Mouse (Mus musculus) kidney, postnatal 25 days (tissue): ENCODE data around the gene Gramd2.
"Not testable (repeated sequence)": the region's sequence is repeated elsewhere in the genome, so short reads cannot be mapped to it uniquely, and the experiment has no call there.

Source experiments
- DNase-seq, 2 experiments: peaks; one replicate each; pipeline ENCODE4 v3.0.0; 2021; ENCODE audit warnings: mixed read lengths in 2 of 2

The Gramd2 gene

GRCm38 (mm10) chr9:59723791-59724442 is 44.0 kb downstream of the Gramd2 start:
- peak; percentile 90 to 93 for DNase-seq

- no peak for DNase-seq
Measured at GRCm38 (mm10) chr9:59725515-59725914, 45.6 kb downstream of the Gramd2 start.

GRCm38 (mm10) chr9:59727569-59728286 is 47.8 kb downstream of the Gramd2 start:
- peak; percentile 60 to 81 for DNase-seq

- DNase-seq: no peak
Measured at GRCm38 (mm10) chr9:59731136-59731535, 51.2 kb downstream of the Gramd2 start.

GRCm38 (mm10) chr9:59733075-59733474 is 53.1 kb downstream of the Gramd2 start:
- no peak for DNase-seq

GRCm38 (mm10) chr9:59735394-59735793 is 55.5 kb downstream of the Gramd2 start:
- DNase-seq: no peak

GRCm38 (mm10) chr9:59740593-59740992 is 60.6 kb downstream of the Gramd2 start:
- DNase-seq: peak in 1 of 2 experiments; percentile 37

GRCm38 (mm10) chr9:59743903-59744302 is 64.0 kb downstream of the Gramd2 start:
- DNase-seq: no peak

- no peak for DNase-seq
Measured at GRCm38 (mm10) chr9:59748387-59748786, 68.4 kb downstream of the Gramd2 start.

GRCm38 (mm10) chr9:59748969-59749368 is 69.0 kb downstream of the Gramd2 start:
- peak; percentile 27 to 48 for DNase-seq

GRCm38 (mm10) chr9:59749581-59750265 is 69.8 kb downstream of the Gramd2 start:
- no peak for DNase-seq

GRCm38 (mm10) chr9:59750267-59751065 is 70.5 kb downstream of the Gramd2 start, which contains the start of the genes Senp8 and Myo9a:
Gene Senp8, minus strand, starts transcription at chr9:59750710.
Gene Myo9a, plus strand, starts transcription at chr9:59750896.
- DNase-seq: peak; percentile 99

- peak; percentile 86 to 96 for DNase-seq
Measured at GRCm38 (mm10) chr9:59751066-59751581, 71.2 kb downstream of the Gramd2 start.

GRCm38 (mm10) chr9:59751966-59752365 is 72.0 kb downstream of the Gramd2 start:
- no peak for DNase-seq

- DNase-seq: no peak
Measured at GRCm38 (mm10) chr9:59755199-59755598, 75.3 kb downstream of the Gramd2 start.

GRCm38 (mm10) chr9:59757016-59757415 is 77.1 kb downstream of the Gramd2 start:
- not testable (repeated sequence) for DNase-seq

- peak in 1 of 2 experiments; percentile 29 for DNase-seq
Measured at GRCm38 (mm10) chr9:59760515-59760914, 80.6 kb downstream of the Gramd2 start.

GRCm38 (mm10) chr9:59766966-59767461 is 87.1 kb downstream of the Gramd2 start:
- not testable (repeated sequence) for DNase-seq
